Mouse (Mus musculus): ENCODE results near the gene Hoxb8. TPM values are rescaled to one million over a fixed set of nuclear protein-coding genes. Genes with fewer than 3 reads are reported as not detected.

The Hoxb8 gene
- polyA plus RNA-seq, 1 experiment from 2014 or later = 1.0 TPM

DNA sequence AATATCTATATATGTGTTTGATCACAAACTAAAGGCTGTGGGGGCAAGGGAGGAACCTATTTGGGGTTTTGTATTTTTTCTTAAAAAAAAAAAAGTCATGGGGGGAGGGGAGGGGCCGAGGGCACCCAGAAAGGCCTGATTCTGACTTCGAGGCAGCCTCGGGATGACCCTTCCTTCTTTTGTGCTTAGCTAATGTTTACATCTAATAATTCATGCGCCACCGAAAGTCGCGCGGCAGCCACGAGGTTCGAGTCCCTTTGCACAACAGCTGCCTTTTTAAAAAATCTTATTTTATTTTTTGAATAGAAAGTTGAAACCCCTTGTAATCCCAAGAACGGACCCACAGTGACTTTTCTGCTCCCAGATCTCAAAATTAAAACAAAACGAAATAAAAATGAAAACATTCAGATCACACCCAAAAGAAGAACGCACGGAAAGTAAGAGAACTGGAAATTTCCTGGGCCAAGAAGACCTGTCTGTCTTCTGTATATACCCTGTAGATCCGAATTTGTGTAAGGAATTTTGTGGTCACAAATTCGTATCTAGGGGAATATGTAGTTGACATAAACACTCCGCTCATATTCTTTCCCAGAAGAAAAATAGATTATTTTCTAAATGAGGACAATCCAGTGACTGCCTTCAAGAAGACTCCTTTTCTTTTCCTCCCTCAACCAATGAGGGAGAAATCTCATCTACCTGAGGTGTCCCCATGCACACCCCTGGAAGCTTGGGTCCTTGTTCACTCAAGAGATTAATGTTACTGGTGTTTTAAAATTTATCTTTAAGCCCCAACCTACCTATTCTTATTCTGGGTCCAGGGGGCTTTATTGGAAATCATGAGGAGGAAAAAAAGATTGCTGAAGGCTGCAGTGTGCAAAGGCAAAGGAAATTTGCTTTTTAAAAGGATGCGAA lies 35.2 kb downstream of the Hoxb8 start:
- no peak overlapping the region for H3K27ac ChIP-seq (ENCODE audit: low read depth, low read length)
- H3K9ac ChIP-seq (ENCODE audit: low read depth, low read length) = peak overlapping the region; percentile 27; the same call in 1 of the 2 replicates
- TF ChIP-seq CTCF (IDR thresholded peaks at IDR 0.05; ENCODE audit: low read depth) = no peak
- H3K4me1 ChIP-seq (replicated peaks; ENCODE audit: control insufficient read depth, insufficient read depth, low read length) = no peaks in the 10 kb centered on the region
- peak overlapping the region; percentile 83 for H3K4me2 ChIP-seq (replicated peaks; ENCODE audit: low read depth)
- peaks cover 50% of the 10 kb centered on the region; the same call in 1 of the 2 replicates for H3K27me3 ChIP-seq (replicated peaks; ENCODE audit: control insufficient read depth, insufficient read depth, low read length)
- WGBS = 18% methylated on average over 18 of the region's 18 CpGs
- H3K9me3 ChIP-seq (ENCODE audit: control insufficient read depth) = no peaks in the 10 kb centered on the region
- H3K4me3 ChIP-seq (ENCODE audit: low read depth, low read length) = peak overlapping the region; percentile 59; the same call in 1 of the 2 replicates
- no peak for ATAC-seq
- no peaks in the 10 kb centered on the region for H3K36me3 ChIP-seq (ENCODE audit: control insufficient read depth, insufficient read depth)

GRCm38 (mm10) chr11:96317608-96318367 lies 36.1 kb downstream of the Hoxb8 start, which contains the start of gene Hoxb4:
Hoxb4 (plus strand) TSS chr11:96318267.
- H3K27ac ChIP-seq (ENCODE audit: low read depth, low read length) = peak within 1 kb of the TSS; percentile 94
- ATAC-seq = no peak
- TF ChIP-seq CTCF (IDR thresholded peaks at IDR 0.05; ENCODE audit: low read depth) = no peak

GRCm38 (mm10) chr11:96318368-96319070 lies 36.8 kb downstream of the Hoxb8 start:
- Histone ChIP-seq H3K27me3 (replicated peaks; ENCODE audit: control insufficient read depth, insufficient read depth, low read length) (peaks cover 37% of the 10 kb centered on the region; the same call in 1 of the 2 replicates), H3K4me1 (replicated peaks; ENCODE audit: control insufficient read depth, insufficient read depth, low read length) (no peaks in the 10 kb centered on the region), H3K4me2 (replicated peaks; ENCODE audit: low read depth) (peak overlapping the region; percentile 83), H3K27ac (ENCODE audit: low read depth, low read length) (peak overlapping the region; percentile 94), H3K9me3 (ENCODE audit: control insufficient read depth) (no peaks in the 10 kb centered on the region), H3K9ac (ENCODE audit: low read depth, low read length) (peak overlapping the region; percentile 69), H3K4me3 (ENCODE audit: low read depth, low read length) (peak overlapping the region; percentile 59), H3K36me3 (ENCODE audit: control insufficient read depth, insufficient read depth) (no peaks in the 10 kb centered on the region)
- peak; percentile 60 for ATAC-seq
- WGBS = under 1% methylated on average over 35 of the region's 45 CpGs
- TF ChIP-seq CTCF (IDR thresholded peaks at IDR 0.05; ENCODE audit: low read depth) = no peak

More at GRCm38 (mm10) chr11:96317608-96318367, 36.1 kb downstream of the Hoxb8 start, which contains the start of gene Hoxb4:
- WGBS = 16% methylated on average over 28 of the region's 28 CpGs
- no peaks in the 10 kb centered on the region for H3K4me1 ChIP-seq (replicated peaks; ENCODE audit: control insufficient read depth, insufficient read depth, low read length)
- peak within 1 kb of the TSS; percentile 83 for H3K4me2 ChIP-seq (replicated peaks; ENCODE audit: low read depth)
- peaks cover 43% of the 10 kb centered on the region; the same call in 1 of the 2 replicates for H3K27me3 ChIP-seq (replicated peaks; ENCODE audit: control insufficient read depth, insufficient read depth, low read length)
- no peaks in the 10 kb centered on the region for H3K36me3 ChIP-seq (ENCODE audit: control insufficient read depth, insufficient read depth)
- peak within 1 kb of the TSS; percentile 59 for H3K4me3 ChIP-seq (ENCODE audit: low read depth, low read length)
- no peaks in the 10 kb centered on the region for H3K9me3 ChIP-seq (ENCODE audit: control insufficient read depth)
- peak within 1 kb of the TSS; percentile 69 for H3K9ac ChIP-seq (ENCODE audit: low read depth, low read length)

DNA sequence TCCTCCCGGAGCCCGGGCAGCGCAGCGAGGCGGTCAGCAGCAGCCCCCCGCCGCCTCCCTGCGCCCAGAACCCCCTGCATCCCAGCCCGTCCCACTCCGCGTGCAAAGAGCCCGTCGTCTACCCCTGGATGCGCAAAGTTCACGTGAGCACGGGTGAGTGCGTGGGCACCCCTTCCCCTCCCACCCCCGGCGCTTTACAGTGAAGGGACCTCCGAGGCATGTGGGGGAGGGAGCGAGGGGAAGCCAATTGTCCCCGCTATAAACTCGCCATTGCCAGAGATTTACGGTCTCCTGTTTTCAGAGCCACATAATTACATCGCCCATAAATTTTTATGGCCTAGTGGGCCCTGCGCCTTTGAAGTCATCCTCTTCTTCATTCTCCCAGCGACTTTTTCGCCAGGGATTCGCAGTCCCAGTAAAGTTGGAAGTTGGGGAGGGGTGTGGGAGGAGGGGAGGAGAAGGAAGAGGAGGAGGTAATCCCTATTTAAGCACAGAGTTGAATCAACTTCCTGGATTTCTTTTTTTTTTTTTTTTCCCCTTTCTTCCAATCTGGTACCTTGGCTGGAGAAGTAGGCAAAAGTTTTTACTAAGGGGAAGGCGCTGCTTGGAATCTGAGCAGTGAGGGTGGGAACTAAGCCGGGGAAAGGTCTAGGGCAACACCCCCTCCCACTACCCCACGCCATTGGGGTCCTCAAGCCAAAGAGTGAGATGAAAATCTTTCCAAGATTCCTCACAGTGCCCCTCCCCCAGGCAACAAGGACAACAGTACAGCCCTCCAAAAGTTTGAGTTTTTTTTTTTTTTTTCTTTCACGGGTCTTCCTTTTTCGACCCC lies 37.6 kb downstream of the Hoxb8 start:
- peak overlapping the region; percentile 59 for H3K4me3 ChIP-seq (ENCODE audit: low read depth, low read length)
- no peaks in the 10 kb centered on the region for H3K36me3 ChIP-seq (ENCODE audit: control insufficient read depth, insufficient read depth)
- H3K4me1 ChIP-seq (replicated peaks; ENCODE audit: control insufficient read depth, insufficient read depth, low read length) = no peaks in the 10 kb centered on the region
- no peaks in the 10 kb centered on the region for H3K9me3 ChIP-seq (ENCODE audit: control insufficient read depth)
- H3K9ac ChIP-seq (ENCODE audit: low read depth, low read length) = peak overlapping the region; percentile 69
- under 1% methylated on average over 29 of the region's 34 CpGs for WGBS
- ATAC-seq = peak; percentile 26
- peaks cover 29% of the 10 kb centered on the region; the same call in 1 of the 2 replicates for H3K27me3 ChIP-seq (replicated peaks; ENCODE audit: control insufficient read depth, insufficient read depth, low read length)
- no peak for TF ChIP-seq CTCF (IDR thresholded peaks at IDR 0.05; ENCODE audit: low read depth)
- H3K4me2 ChIP-seq (replicated peaks; ENCODE audit: low read depth) = peak overlapping the region; percentile 83
- H3K27ac ChIP-seq (ENCODE audit: low read depth, low read length) = peak overlapping the region; percentile 94

- H3K27me3 ChIP-seq (replicated peaks; ENCODE audit: control insufficient read depth, insufficient read depth, low read length) = peaks cover 28% of the 10 kb centered on the region; the same call in 1 of the 2 replicates
- H3K4me3 ChIP-seq (ENCODE audit: low read depth, low read length) = peak overlapping the region; percentile 59
- peak overlapping the region; percentile 94 for H3K27ac ChIP-seq (ENCODE audit: low read depth, low read length)
- ATAC-seq = no peak
- peak overlapping the region; percentile 83 for H3K4me2 ChIP-seq (replicated peaks; ENCODE audit: low read depth)
- H3K4me1 ChIP-seq (replicated peaks; ENCODE audit: control insufficient read depth, insufficient read depth, low read length) = no peaks in the 10 kb centered on the region
- no peaks in the 10 kb centered on the region for H3K9me3 ChIP-seq (ENCODE audit: control insufficient read depth)
- no peak for TF ChIP-seq CTCF (IDR thresholded peaks at IDR 0.05; ENCODE audit: low read depth)
- no peaks in the 10 kb centered on the region for H3K36me3 ChIP-seq (ENCODE audit: control insufficient read depth, insufficient read depth)
- WGBS = 2% methylated on average over 29 of the region's 29 CpGs
- peak overlapping the region; percentile 69 for H3K9ac ChIP-seq (ENCODE audit: low read depth, low read length)
These were observed 38.2 kb downstream of the Hoxb8 start for GRCm38 (mm10) chr11:96319910-96320309.

Data from intestine, postnatal 0 days (tissue).